Mouse (Mus musculus) left cerebral cortex, adult 18-20 months (tissue): Measurements from ENCODE around the gene Ppp1r21. TPM values are rescaled to one million over a fixed set of nuclear protein-coding genes. Genes with fewer than 3 reads are reported as not detected.
A peak's percentile ranks its signal among the peaks of the same experiment; 100 is the strongest.

ENCODE experiments used
- DNase-seq, 2 experiments: peaks; one replicate each; pipeline ENCODE4 v3.0.0; 2021 to 2022; ENCODE audit warnings: low spot score in 2 of 2, mixed read lengths in 1 of 2
- total RNA-seq, 2 experiments: library from RNA; stranded (reverse); gene quantifications; 2 replicates each; pipeline ENCODE4 v1.2.3; 2021

The Ppp1r21 gene
- total RNA-seq, 2 experiments from 2014 or later, result 76.6 to 80.7 TPM

DNA sequence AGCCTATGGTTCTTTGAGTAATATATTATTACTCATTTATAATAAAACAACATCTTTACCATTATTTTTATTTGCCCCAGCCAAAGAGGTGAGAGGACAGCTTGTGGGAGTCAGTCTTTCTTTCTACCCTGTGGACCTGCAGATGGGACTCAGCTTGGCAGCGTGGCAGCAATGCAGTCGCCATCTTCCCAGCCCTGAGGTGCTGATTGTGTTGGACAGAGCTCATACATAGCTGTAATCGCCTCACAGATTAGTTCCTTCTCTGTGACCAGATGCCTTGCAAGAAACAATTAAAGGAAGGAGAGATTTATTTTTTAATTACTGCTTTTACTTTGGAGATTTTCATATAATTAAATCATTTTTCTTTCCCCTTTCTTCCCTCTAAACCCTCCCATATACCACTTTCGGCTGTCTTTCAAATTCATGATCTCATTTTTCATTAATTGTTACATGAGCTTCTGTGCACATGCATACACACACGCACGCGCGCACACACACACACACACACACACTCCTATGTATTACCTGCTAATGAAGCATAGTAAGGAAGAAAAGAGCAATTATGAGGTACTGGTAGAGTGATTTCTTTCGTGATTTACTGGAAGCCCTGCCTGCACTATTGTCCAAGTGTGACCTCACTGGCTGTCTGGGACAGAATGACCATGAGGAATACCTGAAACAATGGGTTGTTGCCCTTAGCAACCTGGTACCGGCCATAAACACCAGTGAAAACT is 40.1 kb downstream of the Ppp1r21 start:
- no peak for DNase-seq

GRCm38 (mm10) chr17:88570784-88571183 is 40.9 kb downstream of the Ppp1r21 start:
- no peak for DNase-seq

GRCm38 (mm10) chr17:88574811-88575210 is 44.9 kb downstream of the Ppp1r21 start:
- no peak for DNase-seq

DNA sequence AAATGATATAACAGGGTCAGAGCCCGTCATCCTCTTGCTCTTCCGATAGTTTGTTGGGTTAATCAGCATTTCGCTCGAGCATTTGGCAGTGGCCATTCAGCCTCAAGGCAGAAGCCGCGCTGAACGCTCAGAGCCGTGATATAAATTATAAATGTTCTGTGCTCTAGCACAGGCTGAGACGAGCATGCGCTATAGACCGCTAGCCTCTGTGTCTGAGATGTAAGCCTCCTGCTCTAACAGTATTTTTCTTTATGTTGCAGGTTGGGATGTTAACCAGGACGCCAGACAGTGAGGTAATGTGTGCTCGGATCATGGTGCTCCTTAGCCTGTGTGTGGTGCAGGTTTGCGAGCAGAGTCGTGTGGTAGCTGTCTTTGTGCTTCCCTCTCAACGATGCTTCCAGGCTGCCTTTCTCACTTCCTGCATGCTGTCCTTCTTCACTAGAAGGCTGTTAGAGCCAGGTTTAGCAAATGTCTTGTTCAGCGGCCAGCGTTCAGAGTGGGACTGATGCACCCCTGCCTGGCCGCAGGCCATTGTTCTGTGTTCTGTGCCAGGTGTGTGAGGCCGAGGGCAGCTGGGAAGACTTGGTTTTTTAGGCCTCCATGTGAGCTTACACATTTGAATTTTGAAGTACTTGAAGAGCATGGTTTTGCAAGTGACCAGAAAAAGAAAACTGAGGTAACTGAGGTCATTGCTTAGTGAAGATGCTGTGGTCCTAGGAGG is 48.8 kb downstream of the Ppp1r21 start:
- DNase-seq, result no peak

DNA sequence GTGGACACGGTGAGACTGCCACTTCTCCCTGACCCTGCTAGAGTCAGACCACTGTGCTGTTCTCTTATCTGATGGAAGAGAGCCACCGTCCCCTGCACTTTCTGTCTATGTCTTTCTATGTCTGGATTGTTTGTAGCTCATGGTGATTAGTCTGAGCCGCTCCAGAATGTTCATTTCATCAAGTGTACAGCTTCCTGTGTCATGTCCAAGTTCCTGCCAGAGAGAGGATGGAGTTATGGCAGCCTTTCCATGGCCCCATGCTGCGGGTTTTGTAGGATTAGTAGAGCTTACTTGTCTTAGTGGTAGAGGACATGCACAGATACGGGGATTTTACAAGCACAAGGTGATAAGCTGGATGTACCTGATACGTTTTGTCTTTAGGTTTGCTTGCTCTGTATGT is 50.6 kb downstream of the Ppp1r21 start:
- DNase-seq, result no peak

- no peak for DNase-seq
These were observed 51.6 kb downstream of the Ppp1r21 start for GRCm38 (mm10) chr17:88581511-88582021.

DNA sequence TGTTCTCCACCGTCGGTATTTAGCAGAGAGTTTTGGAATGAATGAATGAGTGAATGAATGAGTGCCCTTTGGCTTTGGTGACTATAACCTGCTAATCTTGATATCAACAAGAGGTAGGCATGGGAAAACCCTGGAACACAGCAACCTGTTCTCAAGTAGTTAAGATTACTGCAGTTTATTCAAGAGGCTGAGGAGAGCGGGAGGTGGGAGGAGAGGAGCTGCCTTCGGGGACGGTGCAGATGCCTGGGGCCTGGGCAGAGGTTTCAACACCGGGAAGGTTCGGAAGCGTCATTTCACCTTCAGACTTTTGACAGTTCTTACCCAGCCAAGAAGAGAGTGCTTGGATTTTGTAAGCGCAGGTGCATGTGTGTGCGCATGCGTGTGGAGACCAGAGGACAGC is 53.1 kb downstream of the Ppp1r21 start:
- DNase-seq, result no peak

- DNase-seq, result no peak
These were observed 53.5 kb downstream of the Ppp1r21 start for GRCm38 (mm10) chr17:88583411-88583810.

DNA sequence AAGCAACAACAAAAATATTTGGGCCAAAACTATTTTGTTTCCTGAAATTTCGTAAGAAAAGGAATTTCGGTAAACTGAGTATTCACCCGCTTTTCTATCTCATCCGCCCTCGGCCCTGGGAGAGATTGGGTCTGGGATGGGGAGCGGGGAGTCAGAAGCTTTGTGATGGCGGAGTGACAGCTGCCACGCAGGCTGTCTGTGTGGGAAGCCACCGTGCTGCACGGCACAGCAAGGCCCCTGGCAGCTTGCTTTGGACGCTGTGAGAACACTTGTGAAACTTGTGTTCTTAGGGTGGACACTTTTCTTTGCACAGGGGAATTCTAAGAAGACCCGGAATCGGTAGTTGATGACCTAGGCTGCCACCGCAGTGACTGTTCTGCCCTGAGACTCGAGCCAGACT is 57.5 kb downstream of the Ppp1r21 start:
- DNase-seq, result no peak

- no peak for DNase-seq
These were observed 58.3 kb downstream of the Ppp1r21 start for GRCm38 (mm10) chr17:88588228-88588627.

DNA sequence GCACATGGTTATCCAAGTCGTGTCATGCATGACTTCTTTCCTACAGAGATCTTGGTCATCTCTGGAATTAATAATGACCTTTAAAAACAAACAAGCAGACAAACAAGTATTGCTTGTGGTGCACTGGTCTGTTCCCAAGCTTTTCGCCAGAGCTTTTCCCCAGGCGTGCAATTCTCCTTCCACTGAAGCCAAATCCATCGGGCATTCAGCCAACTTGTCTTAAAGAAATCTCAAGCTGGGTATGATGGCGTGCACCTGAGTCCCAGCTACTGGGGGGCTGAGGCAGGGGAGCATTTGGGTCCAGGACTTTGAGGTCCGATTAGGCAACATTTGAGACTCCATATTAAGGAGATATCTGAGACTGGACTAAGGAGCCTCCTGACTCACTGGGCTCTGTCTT is 60.3 kb downstream of the Ppp1r21 start:
- no peak for DNase-seq

DNA sequence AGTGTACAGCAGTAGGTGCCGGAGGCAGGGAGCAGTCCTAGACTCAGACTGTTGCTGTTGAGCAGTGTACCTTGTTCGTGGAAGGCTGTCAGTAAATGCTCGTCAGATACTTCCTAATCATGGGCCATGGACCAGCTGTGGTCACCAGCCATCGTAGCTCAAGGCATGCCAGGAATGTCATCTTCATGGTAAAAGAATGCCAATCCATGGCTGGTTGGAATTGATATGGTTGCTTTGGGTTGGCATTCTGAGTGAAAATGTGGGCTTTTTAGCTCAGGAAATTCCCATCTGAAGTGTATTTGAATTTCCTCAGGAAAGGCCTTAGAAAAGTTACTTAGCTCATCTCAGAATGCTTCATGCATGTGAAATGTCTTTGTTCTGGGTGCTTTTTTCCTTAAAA is 65.2 kb downstream of the Ppp1r21 start:
- no peak for DNase-seq

DNA sequence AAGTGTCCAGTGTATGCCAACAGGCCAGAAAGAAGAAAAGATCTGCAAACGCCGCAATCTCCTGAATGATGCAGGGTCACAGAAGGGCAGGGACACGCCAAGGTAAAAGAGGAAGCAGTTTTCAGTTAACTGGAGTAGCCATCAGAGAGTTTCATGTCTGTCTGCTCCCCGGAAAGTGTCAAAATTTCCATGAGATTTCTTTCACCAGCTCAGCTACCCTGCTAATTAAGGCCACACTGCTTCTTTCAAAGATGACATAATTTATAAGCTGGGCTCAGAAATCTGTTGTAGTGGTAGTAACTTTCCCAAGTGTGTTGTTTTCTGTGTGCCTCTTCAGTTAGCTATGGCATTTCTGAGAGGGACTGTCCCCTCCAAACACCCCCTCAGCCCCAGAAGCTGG is 66.2 kb downstream of the Ppp1r21 start:
- DNase-seq, result no peak

GRCm38 (mm10) chr17:88596544-88597221 is 66.8 kb downstream of the Ppp1r21 start:
- peak in 1 of 2 experiments; percentile 73 for DNase-seq

DNA sequence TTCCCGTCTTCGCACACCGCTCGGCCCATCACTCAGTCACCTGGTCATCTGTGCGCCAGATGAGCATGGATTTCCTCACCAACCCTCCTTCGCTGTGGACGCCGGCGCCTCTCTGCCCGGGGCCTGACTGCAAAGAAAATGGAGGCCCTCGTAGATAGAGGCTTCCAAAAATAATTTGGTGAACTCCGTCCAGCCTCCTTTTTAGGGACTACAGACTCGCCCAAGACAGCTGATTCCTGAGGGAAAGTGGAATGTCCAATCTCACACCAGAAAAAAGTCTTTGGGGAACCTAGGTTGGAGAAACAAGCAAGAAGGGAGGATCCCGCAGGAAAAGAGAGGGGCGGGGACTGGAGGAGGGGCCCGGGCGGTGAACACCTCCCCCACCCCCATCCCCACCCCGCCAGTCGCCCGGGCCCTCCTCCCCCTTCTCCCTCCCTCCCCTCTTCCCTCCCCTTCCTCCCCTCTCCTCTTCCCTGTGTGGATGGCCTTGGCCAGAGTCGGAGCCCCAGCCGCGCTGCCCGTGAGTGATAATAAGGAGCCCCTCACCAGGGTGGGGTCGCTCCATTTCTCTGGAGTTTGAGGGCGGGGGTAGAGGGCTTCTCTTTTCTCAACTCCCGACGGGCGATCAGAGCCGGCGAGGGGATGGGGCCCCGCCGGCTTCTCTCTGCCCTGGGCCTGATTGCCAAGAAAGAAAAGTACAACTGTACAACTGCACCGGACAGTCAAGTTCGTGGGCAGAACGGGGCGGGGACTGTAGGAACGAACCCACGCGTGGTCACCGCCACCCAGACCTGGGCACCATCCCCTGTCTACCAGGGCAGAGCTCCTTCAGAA is 67.5 kb downstream of the Ppp1r21 start, which contains the start of gene Ston1:
Gene Ston1, plus strand, starts transcription at position 463 of the 834 bp plus-strand sequence.
- peak in 1 of 2 experiments; percentile 79 for DNase-seq

GRCm38 (mm10) chr17:88598056-88598420 is 68.1 kb downstream of the Ppp1r21 start:
- DNase-seq, result no peak

DNA sequence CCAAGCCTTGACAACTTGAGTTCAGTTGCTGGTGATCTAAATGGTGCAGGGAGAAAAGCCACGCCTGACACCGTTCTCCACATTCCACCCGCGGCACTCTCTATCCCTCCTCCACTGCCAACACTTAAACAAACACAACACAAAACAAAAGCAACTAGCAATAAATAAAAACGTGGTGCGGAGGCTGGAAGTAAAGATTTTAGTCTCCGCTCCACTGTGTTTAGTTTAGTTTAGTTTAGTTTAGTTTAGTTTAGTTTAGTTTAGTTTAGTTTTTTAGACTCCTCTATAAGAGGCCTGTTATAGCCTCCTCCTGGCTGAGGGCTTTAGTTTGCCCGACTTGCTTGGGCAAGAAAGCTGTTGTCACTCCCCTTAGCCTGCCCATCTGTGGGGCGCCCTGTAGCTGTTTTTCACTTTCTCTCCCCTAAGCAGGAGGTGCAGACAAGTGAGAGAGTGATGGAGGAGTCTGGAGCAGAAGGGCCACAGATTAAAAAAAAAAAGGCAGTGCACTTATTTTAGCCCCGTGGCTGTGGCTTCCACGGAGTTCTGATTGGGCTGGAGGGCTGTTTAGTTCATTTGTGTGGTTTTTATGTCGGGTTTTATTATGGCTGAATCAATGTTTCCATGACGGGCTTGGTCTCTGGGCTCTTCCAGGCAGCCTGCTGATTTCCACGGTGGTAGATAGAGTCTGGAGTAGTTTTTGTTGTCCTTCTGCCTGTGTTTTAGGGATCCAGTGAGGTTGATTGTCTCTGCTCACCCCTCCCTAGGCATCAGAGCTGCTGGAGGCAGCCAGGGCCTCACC is 68.9 kb downstream of the Ppp1r21 start:
- DNase-seq, result no peak

DNA sequence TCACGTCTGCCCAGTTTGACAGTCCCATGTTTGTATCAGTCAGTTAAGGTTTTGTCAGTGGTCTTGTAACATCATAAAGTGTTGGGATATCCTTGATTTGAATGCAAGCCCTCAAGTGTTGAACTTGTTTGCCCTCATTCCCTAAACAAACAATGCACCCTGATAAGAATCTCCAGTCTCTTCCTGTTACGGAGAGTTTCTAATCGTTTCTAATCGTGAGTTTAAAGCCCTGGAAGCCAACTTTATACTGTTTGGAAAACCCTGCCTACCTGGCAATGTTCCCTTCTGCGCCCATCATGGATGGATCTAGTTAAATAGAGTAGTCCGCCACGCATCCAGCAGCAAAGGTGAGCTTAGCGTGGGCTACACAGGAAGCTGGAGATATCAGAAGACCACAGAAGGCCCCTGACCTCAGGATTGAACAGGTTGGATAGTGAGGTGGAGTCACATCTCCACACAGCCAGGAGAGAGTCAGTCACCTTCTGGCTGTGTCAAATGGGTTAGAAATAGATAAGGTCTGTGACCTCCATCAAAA is 70.6 kb downstream of the Ppp1r21 start:
- no peak for DNase-seq

- no peak for DNase-seq
These were observed 74.0 kb downstream of the Ppp1r21 start for GRCm38 (mm10) chr17:88603943-88604342.

GRCm38 (mm10) chr17:88606056-88606455 is 76.1 kb downstream of the Ppp1r21 start:
- DNase-seq, result no peak
